Mouse (Mus musculus): ENCODE results near the gene Prss54. TPM values are rescaled to one million over a fixed set of nuclear protein-coding genes. Genes with fewer than 3 reads are reported as not detected.
A peak's percentile ranks its signal among the peaks of the same experiment; 100 is the strongest.
"Not testable (repeated sequence)": the region's sequence is repeated elsewhere in the genome, so short reads cannot be mapped to it uniquely, and the experiment has no call there.

The Prss54 gene
- not detected for total RNA-seq (2021)
- long read RNA-seq, experiment 1: 0 reads
- long read RNA-seq, experiment 2: 0 reads

- no peak for DNase-seq
Observed at GRCm38 (mm10) chr8:95576240-95576639, at the start of gene Prss54. Gene Prss54 (minus strand): TSS chr8:95576340.

- no peak for DNase-seq
Observed at GRCm38 (mm10) chr8:95624833-95625232, 48.7 kb upstream of the Prss54 start.

GRCm38 (mm10) chr8:95620046-95620445 lies 43.9 kb upstream of the Prss54 start:
- DNase-seq: no peak

GRCm38 (mm10) chr8:95616383-95616782 lies 40.2 kb upstream of the Prss54 start:
- DNase-seq: no peak

- no peak for DNase-seq
Observed at GRCm38 (mm10) chr8:95611769-95612168, 35.6 kb upstream of the Prss54 start.

- DNase-seq: peak; percentile 11 to 27
Observed at GRCm38 (mm10) chr8:95610749-95611148, 34.6 kb upstream of the Prss54 start.

- no peak for DNase-seq
Observed at GRCm38 (mm10) chr8:95609406-95609805, 33.3 kb upstream of the Prss54 start.

- peak in 1 of 2 experiments; percentile 21 for DNase-seq
Observed at GRCm38 (mm10) chr8:95607210-95607609, 31.1 kb upstream of the Prss54 start.

- not testable (repeated sequence) for DNase-seq
Observed at GRCm38 (mm10) chr8:95606509-95606908, 30.4 kb upstream of the Prss54 start.

- DNase-seq: no peak
Observed at GRCm38 (mm10) chr8:95602168-95602567, 26.0 kb upstream of the Prss54 start.

GRCm38 (mm10) chr8:95601306-95601705 lies 25.2 kb upstream of the Prss54 start:
- DNase-seq: no peak

- peak; percentile 36 to 47 for DNase-seq
Observed at GRCm38 (mm10) chr8:95599861-95600260, 23.7 kb upstream of the Prss54 start.

GRCm38 (mm10) chr8:95596841-95597241 lies 20.7 kb upstream of the Prss54 start:
- DNase-seq: no peak

GRCm38 (mm10) chr8:95595131-95595530 lies 19.0 kb upstream of the Prss54 start:
- DNase-seq: no peak

GRCm38 (mm10) chr8:95593439-95594393 lies 17.6 kb upstream of the Prss54 start:
- DNase-seq: no peak

GRCm38 (mm10) chr8:95592131-95592780 lies 16.1 kb upstream of the Prss54 start:
- DNase-seq: no peak

GRCm38 (mm10) chr8:95590539-95590938 lies 14.4 kb upstream of the Prss54 start:
- no peak for DNase-seq

GRCm38 (mm10) chr8:95589282-95589681 lies 13.1 kb upstream of the Prss54 start:
- DNase-seq: peak; percentile 8 to 10

GRCm38 (mm10) chr8:95587339-95587738 lies 11.2 kb upstream of the Prss54 start:
- DNase-seq: no peak

- no peak for DNase-seq
Observed at GRCm38 (mm10) chr8:95573146-95573545, 3.0 kb downstream of the Prss54 start.

GRCm38 (mm10) chr8:95566809-95567208 lies 9.3 kb downstream of the Prss54 start:
- no peak for DNase-seq

GRCm38 (mm10) chr8:95566217-95566616 lies 9.9 kb downstream of the Prss54 start:
- no peak for DNase-seq

- DNase-seq: no peak
Observed at GRCm38 (mm10) chr8:95555963-95556362, 20.2 kb downstream of the Prss54 start.

All from adrenal gland, postnatal 36 days (tissue).